Mouse (Mus musculus) limb, embryonic 15.5 days (tissue): Measurements from ENCODE around the gene Zfp975. TPM values are rescaled to one million over a fixed set of nuclear protein-coding genes. Genes with fewer than 3 reads are reported as not detected.
"Not testable (repeated sequence)": the region's sequence is repeated elsewhere in the genome, so short reads cannot be mapped to it uniquely, and the experiment has no call there.

Experiments used
- ATAC-seq: fragments of 200-750 bp; cut with Nextera tagmentation; 2 replicates; pipeline ENCODE4 v1.8.0; 2017; ENCODE audit warnings: low read depth, moderate TSS enrichment; ENCODE audit not compliant: insufficient number of reproducible peaks, low FRiP score, low TSS enrichment
- H3K27ac ChIP-seq: fragments of 300-500 bp; sonication (generic); 2 replicates; pipeline ENCODE4 v1.5.1; 2015; ENCODE audit warnings: moderate library complexity, mild to moderate bottlenecking, inconsistent platforms
- H3K27me3 ChIP-seq: fragments of 300-500 bp; sonication (generic); 2 replicates; pipeline ENCODE4 v1.6.1; 2015; ENCODE audit warnings: inconsistent platforms
- H3K36me3 ChIP-seq: fragments of 300-500 bp; sonication (generic); 2 replicates; pipeline ENCODE4 v1.6.1; 2015; ENCODE audit warnings: inconsistent platforms
- H3K4me1 ChIP-seq: fragments of 300-500 bp; sonication (generic); 2 replicates; pipeline ENCODE4 v1.6.1; 2015; ENCODE audit warnings: inconsistent platforms
- H3K4me2 ChIP-seq: fragments of 300-500 bp; sonication (generic); 2 replicates; pipeline ENCODE4 v1.6.1; 2015; ENCODE audit warnings: mild to moderate bottlenecking, inconsistent platforms
- H3K4me3 ChIP-seq: fragments of 300-500 bp; sonication (generic); 2 replicates; pipeline ENCODE4 v1.5.1; 2015; ENCODE audit warnings: mild to moderate bottlenecking, inconsistent platforms
- H3K9ac ChIP-seq: fragments of 300-500 bp; sonication (generic); 2 replicates; pipeline ENCODE4 v1.6.1; 2015; ENCODE audit warnings: inconsistent platforms
- H3K9me3 ChIP-seq: fragments of 300-500 bp; sonication (generic); 2 replicates; pipeline ENCODE4 v1.6.1; 2016; ENCODE audit warnings: inconsistent platforms
- WGBS: fragments of 180-500 bp; shearing (Covaris S2); methylation state at CpG from one replicate; pipeline ENCODE4 v1.1.7; 2015; 5-methylcytosine and 5-hydroxymethylcytosine counted together
- polyA plus RNA-seq: library from polyadenylated mRNA; unstranded; fragments of >200 nt; fragmentation: Nextera tagmentation; extraction: Ambion mirVana; gene quantifications from 2 replicates; pipeline ENCODE4 v1.2.1, GENCODE M21; 2015

Gene Zfp975
- 6.9 and 7.6 TPM in 2 replicates for polyA plus RNA-seq

- peak within 1 kb of the TSS; percentile 71 for H3K27ac ChIP-seq
- peak within 1 kb of the TSS; percentile 57 for H3K4me3 ChIP-seq
- H3K27me3 ChIP-seq, H3K9me3 ChIP-seq, H3K4me1 ChIP-seq, H3K36me3 ChIP-seq: not testable (repeated sequence)
- H3K9ac ChIP-seq, result peak within 1 kb of the TSS; percentile 45; the same call in 1 of the 2 replicates
- H3K4me2 ChIP-seq, result peak within 1 kb of the TSS; percentile 44
- peak; percentile 99 for ATAC-seq
- WGBS, result under 1% methylated on average over 23 of the region's 23 CpGs
Observed at GRCm38 (mm10) chr7:42692362-42693158, at the start of gene Zfp975. Gene Zfp975, minus strand, starts transcription at chr7:42692742.

GRCm38 (mm10) chr7:42738536-42739210, 46.1 kb upstream of the Zfp975 start:
- no peaks in the 10 kb centered on the region for H3K27me3 ChIP-seq
- H3K27ac ChIP-seq, result no peak overlapping the region
- 83% methylated on average over 10 of the region's 10 CpGs for WGBS
- no peak overlapping the region for H3K4me3 ChIP-seq
- H3K4me1 ChIP-seq, result no peaks in the 10 kb centered on the region
- no peak overlapping the region for H3K4me2 ChIP-seq
- no peak overlapping the region for H3K9ac ChIP-seq
- no peaks in the 10 kb centered on the region for H3K36me3 ChIP-seq
- ATAC-seq, result no peak
- no peaks in the 10 kb centered on the region; the same call in none of the 2 replicates for H3K9me3 ChIP-seq

- H3K4me1 ChIP-seq, H3K36me3 ChIP-seq, H3K27me3 ChIP-seq, ATAC-seq, H3K4me3 ChIP-seq, H3K9ac ChIP-seq, H3K4me2 ChIP-seq, H3K9me3 ChIP-seq, H3K27ac ChIP-seq: not testable (repeated sequence)
- 85% methylated on average over 4 of the region's 4 CpGs for WGBS
Observed at GRCm38 (mm10) chr7:42726917-42727316, 34.4 kb upstream of the Zfp975 start, which contains the start of gene Gm17067. Gene Gm17067, minus strand, starts transcription at chr7:42727017.

GRCm38 (mm10) chr7:42693251-42693650, 709 bp upstream of the Zfp975 start:
- Histone ChIP-seq H3K4me2 (peak overlapping the region; percentile 44), H3K27ac (0 out of 2 replicates have a peak overlapping the region, but pooled peaks have one; percentile 71), H3K4me3 (peak overlapping the region; percentile 57), H3K9ac (peak overlapping the region; percentile 45; the same call in 1 of the 2 replicates)
- ATAC-seq, H3K27me3 ChIP-seq, H3K9me3 ChIP-seq, H3K4me1 ChIP-seq, H3K36me3 ChIP-seq: not testable (repeated sequence)
- 3% methylated on average over 4 of the region's 4 CpGs for WGBS

GRCm38 (mm10) chr7:42680081-42680480, 12.5 kb downstream of the Zfp975 start:
- not testable (repeated sequence) for H3K36me3 ChIP-seq, ATAC-seq
- WGBS, result 95% methylated on average over 6 of the region's 6 CpGs

GRCm38 (mm10) chr7:42679646-42680045, 12.9 kb downstream of the Zfp975 start:
- not testable (repeated sequence) for ATAC-seq, H3K4me2 ChIP-seq, H3K9me3 ChIP-seq, H3K4me3 ChIP-seq, H3K9ac ChIP-seq, H3K27me3 ChIP-seq, H3K4me1 ChIP-seq, H3K27ac ChIP-seq, H3K36me3 ChIP-seq

More at GRCm38 (mm10) chr7:42680081-42680480, 12.5 kb downstream of the Zfp975 start:
- not testable (repeated sequence) for H3K9me3 ChIP-seq, H3K4me3 ChIP-seq, H3K4me2 ChIP-seq, H3K27ac ChIP-seq, H3K27me3 ChIP-seq, H3K4me1 ChIP-seq, H3K9ac ChIP-seq

- not testable (repeated sequence) for H3K27ac ChIP-seq, H3K9me3 ChIP-seq, H3K27me3 ChIP-seq, H3K9ac ChIP-seq, H3K4me3 ChIP-seq, ATAC-seq, H3K4me2 ChIP-seq, H3K4me1 ChIP-seq
- WGBS, result 72% methylated on average over 5 of the region's 5 CpGs
- peaks cover 21% of the 10 kb centered on the region for H3K36me3 ChIP-seq
Observed at GRCm38 (mm10) chr7:42660140-42660539, 32.4 kb downstream of the Zfp975 start.

GRCm38 (mm10) chr7:42655211-42655610, 37.3 kb downstream of the Zfp975 start:
- H3K27me3 ChIP-seq, H3K9ac ChIP-seq, H3K36me3 ChIP-seq, H3K4me3 ChIP-seq, H3K4me2 ChIP-seq, H3K9me3 ChIP-seq, ATAC-seq, H3K27ac ChIP-seq, H3K4me1 ChIP-seq: not testable (repeated sequence)
- WGBS, result 75% methylated on average over 2 of the region's 2 CpGs

GRCm38 (mm10) chr7:42643120-42643620, 49.4 kb downstream of the Zfp975 start:
- not testable (repeated sequence) for H3K4me1 ChIP-seq, H3K9me3 ChIP-seq, ATAC-seq, H3K27ac ChIP-seq, H3K27me3 ChIP-seq, H3K9ac ChIP-seq, H3K36me3 ChIP-seq
- 21% methylated on average over 3 of the region's 3 CpGs for WGBS
- H3K4me2 ChIP-seq, result peak overlapping the region; percentile 47
- peak overlapping the region; percentile 45 for H3K4me3 ChIP-seq

GRCm38 (mm10) chr7:42642152-42643115, 50.1 kb downstream of the Zfp975 start, which contains the start of gene Zfp976:
Gene Zfp976, minus strand, starts transcription at chr7:42642588.
- WGBS, result 3% methylated on average over 25 of the region's 25 CpGs
- not testable (repeated sequence) for H3K27ac ChIP-seq

GRCm38 (mm10) chr7:42631031-42631430, 61.5 kb downstream of the Zfp975 start:
- not testable (repeated sequence) for H3K27me3 ChIP-seq, H3K4me1 ChIP-seq, ATAC-seq, H3K27ac ChIP-seq, H3K36me3 ChIP-seq, H3K4me3 ChIP-seq, H3K9ac ChIP-seq, H3K9me3 ChIP-seq, H3K4me2 ChIP-seq

More at GRCm38 (mm10) chr7:42642152-42643115, 50.1 kb downstream of the Zfp975 start, which contains the start of gene Zfp976:
- Histone ChIP-seq H3K4me2 (peak within 1 kb of the TSS; percentile 47), H3K4me3 (peak within 1 kb of the TSS; percentile 45)
- not testable (repeated sequence) for H3K36me3 ChIP-seq, H3K9me3 ChIP-seq, H3K27me3 ChIP-seq, H3K4me1 ChIP-seq, H3K9ac ChIP-seq
- peak; percentile 82 for ATAC-seq
